Mouse (Mus musculus): ENCODE measurements around the gene Elk3.

GRCm38 (mm10) chr10:93255294-93255693, 55.6 kb downstream of the Elk3 start:
- TF ChIP-seq POLR2A (IDR thresholded peaks at IDR 0.05; ENCODE audit: low read depth, low read length) (no peak), CTCF (IDR thresholded peaks at IDR 0.05; ENCODE audit: extremely low read depth, insufficient read depth, insufficient read length, insufficient replicate concordance) (no peak)
